ENCODE assay signal across 8 mouse cellular contexts in the genomic region with DNA sequence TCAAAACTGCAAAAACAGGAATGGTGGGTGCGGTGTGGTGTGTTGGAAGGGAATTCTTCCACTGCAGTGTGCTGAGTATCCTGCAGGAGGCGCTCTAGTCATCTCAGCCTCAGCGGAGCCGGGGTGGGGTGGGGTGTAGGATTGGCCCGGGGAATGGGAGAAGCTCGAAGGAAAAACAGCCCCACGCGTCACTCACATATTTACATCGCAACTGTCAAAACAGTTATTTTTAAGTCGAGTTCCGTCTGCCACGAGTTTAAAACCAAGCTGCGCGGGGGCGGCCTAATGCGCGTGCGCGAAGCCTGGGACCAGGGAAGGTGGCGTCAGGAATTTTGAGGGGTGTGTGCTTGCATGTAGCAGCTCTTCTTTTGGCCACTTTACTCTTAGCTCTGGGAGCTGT. TPM values are rescaled to one million over a fixed set of nuclear protein-coding genes. Genes with fewer than 3 reads are reported as not detected.
DNase-seq lines count a peak whose midpoint lies in the region; ATAC-seq lines count a peak whose summit lies in the region.

No protein-coding gene starts in this region.

- H3K4me2 ChIP-seq in hindbrain, embryonic 14.5 days (replicated peaks): peak overlapping the region; percentile 38
- H3K4me2 ChIP-seq in lung, embryonic 16.5 days (ENCODE audit: low read depth, low read length): peak overlapping the region; percentile 54

- H3K9ac ChIP-seq in hindbrain, embryonic 14.5 days: 0 out of 2 replicates have a peak overlapping the region, but pooled peaks have one; percentile 4
- H3K9ac ChIP-seq in lung, embryonic 16.5 days (ENCODE audit: low read length): peak overlapping the region; percentile 3; the same call in 1 of the 2 replicates

- peak; percentile 1 for DNase-seq in T-cell, adult 2 months (ENCODE audit: low spot score)
- peak; percentile 61 for DNase-seq in cerebellum, adult 9-10 months
- peak; percentile 90 to 94 for DNase-seq in frontal cortex, adult 2 months (ENCODE audit: extremely low spot score in 1 of 2, low spot score in 1 of 2)
- DNase-seq in hindbrain, embryonic 14.5 days (ENCODE audit: low spot score): peak; percentile 63
- peak; percentile 78 to 82 for DNase-seq in layer of hippocampus, postnatal 25 days (ENCODE audit: extremely low spot score in 1 of 2, low spot score in 1 of 2)
- DNase-seq in right cerebral cortex, adult 2 months (ENCODE audit: low spot score in 2 of 2): peak; percentile 91 to 94
- no peak for DNase-seq in spleen, adult 12 weeks (ENCODE audit: low spot score)

- H3K36me3 ChIP-seq in hindbrain, embryonic 14.5 days (replicated peaks; ENCODE audit: control insufficient read depth, insufficient read depth): no peaks in the 10 kb centered on the region
- no peaks in the 10 kb centered on the region for H3K36me3 ChIP-seq in lung, embryonic 16.5 days (ENCODE audit: control insufficient read depth, insufficient read depth, low read length)

- H3K4me3 ChIP-seq in hindbrain, embryonic 14.5 days (replicated peaks; ENCODE audit: low read length): peak overlapping the region; percentile 8; the same call in 1 of the 2 replicates
- peak overlapping the region; percentile 41 for H3K4me3 ChIP-seq in lung, embryonic 16.5 days (ENCODE audit: low read length)

- H3K27ac ChIP-seq in hindbrain, embryonic 14.5 days: peak overlapping the region; percentile 63
- no peak overlapping the region for H3K27ac ChIP-seq in lung, embryonic 16.5 days (ENCODE audit: low read length)

- peaks cover 40% of the 10 kb centered on the region for H3K4me1 ChIP-seq in hindbrain, embryonic 14.5 days (replicated peaks; ENCODE audit: control insufficient read depth, insufficient read depth, low read length)
- H3K4me1 ChIP-seq in lung, embryonic 16.5 days (replicated peaks; ENCODE audit: control insufficient read depth, insufficient read depth, low read length): peaks cover 10% of the 10 kb centered on the region

- no peak for ATAC-seq in hindbrain, embryonic 14.5 days (ENCODE audit: low FRiP score)
- ATAC-seq in lung, embryonic 16.5 days (ENCODE audit: low read depth): peak; percentile 51; the same call in 1 of the 2 replicates

- H3K27me3 ChIP-seq in hindbrain, embryonic 14.5 days (ENCODE audit: control insufficient read depth, insufficient read depth, low read length): no peaks in the 10 kb centered on the region
- H3K27me3 ChIP-seq in lung, embryonic 16.5 days (ENCODE audit: control insufficient read depth, insufficient read depth, low read depth, low read length): no peaks in the 10 kb centered on the region

- 6% methylated on average over 20 of the region's 20 CpGs for WGBS in hindbrain, embryonic 14.5 days
- 3% methylated on average over 20 of the region's 20 CpGs for WGBS in lung, embryonic 16.5 days

- no peaks in the 10 kb centered on the region for H3K9me3 ChIP-seq in hindbrain, embryonic 14.5 days (ENCODE audit: control insufficient read depth, low read length)
- no peaks in the 10 kb centered on the region for H3K9me3 ChIP-seq in lung, embryonic 16.5 days (ENCODE audit: control insufficient read depth, low read length)

RNA-seq across cellular contexts. Expression of a gene that starts 17.3 kb away (rescaled TPM):
- not detected in 2 replicates for polyA plus RNA-seq in frontal cortex, adult 2 months (2012; rRNA removed)
- 0.39 and 0.47 TPM in 2 replicates for polyA plus RNA-seq in hindbrain, embryonic 14.5 days (2014; fragmentation: Nextera tagmentation; extraction: Ambion mirVana)
- not detected for total RNA-seq in layer of hippocampus, postnatal 25 days (2021)
- polyA plus RNA-seq in lung, embryonic 16.5 days (2015; fragmentation: Nextera tagmentation; extraction: Ambion mirVana): 0.63 TPM in 1 of 2 replicates, not detected in the other

RNA-seq across cellular contexts. Expression of a gene that starts 21.0 kb away (rescaled TPM):
- polyA plus RNA-seq in frontal cortex, adult 2 months (2012; rRNA removed): 6.4 and 6.8 TPM in 2 replicates
- polyA plus RNA-seq in hindbrain, embryonic 14.5 days (2014; fragmentation: Nextera tagmentation; extraction: Ambion mirVana): 3.6 and 3.8 TPM in 2 replicates
- under 1 TPM; 0.25 to 0.92 TPM for total RNA-seq in layer of hippocampus, postnatal 25 days (2021)
- polyA plus RNA-seq in lung, embryonic 16.5 days (2015; fragmentation: Nextera tagmentation; extraction: Ambion mirVana): 0.50 and 0.63 TPM in 2 replicates

RNA-seq across cellular contexts. Expression of a gene that starts 21.0 kb away (rescaled TPM):
- polyA plus RNA-seq in frontal cortex, adult 2 months (2012; rRNA removed): 9.6 and 10.7 TPM in 2 replicates
- 15.9 and 22.1 TPM in 2 replicates for polyA plus RNA-seq in hindbrain, embryonic 14.5 days (2014; fragmentation: Nextera tagmentation; extraction: Ambion mirVana)
- 1 to 10 TPM; 1.1 to 1.7 TPM for total RNA-seq in layer of hippocampus, postnatal 25 days (2021)
- polyA plus RNA-seq in lung, embryonic 16.5 days (2015; fragmentation: Nextera tagmentation; extraction: Ambion mirVana): 1.2 and 1.8 TPM in 2 replicates
